Mouse (Mus musculus) right cerebral cortex, postnatal 4 days (tissue): ENCODE measurements around the gene Best3.
A peak's percentile ranks its signal among the peaks of the same experiment; 100 is the strongest.
"Not testable (repeated sequence)": the region's sequence is repeated elsewhere in the genome, so short reads cannot be mapped to it uniquely, and the experiment has no call there.

ENCODE experiments used
- DNase-seq: peaks from one replicate; pipeline ENCODE4 v3.0.0-alpha.2; 2022

The Best3 gene

GRCm38 (mm10) chr10:116980273-116980672 is 5.8 kb upstream of the Best3 start:
- no peak for DNase-seq

DNA sequence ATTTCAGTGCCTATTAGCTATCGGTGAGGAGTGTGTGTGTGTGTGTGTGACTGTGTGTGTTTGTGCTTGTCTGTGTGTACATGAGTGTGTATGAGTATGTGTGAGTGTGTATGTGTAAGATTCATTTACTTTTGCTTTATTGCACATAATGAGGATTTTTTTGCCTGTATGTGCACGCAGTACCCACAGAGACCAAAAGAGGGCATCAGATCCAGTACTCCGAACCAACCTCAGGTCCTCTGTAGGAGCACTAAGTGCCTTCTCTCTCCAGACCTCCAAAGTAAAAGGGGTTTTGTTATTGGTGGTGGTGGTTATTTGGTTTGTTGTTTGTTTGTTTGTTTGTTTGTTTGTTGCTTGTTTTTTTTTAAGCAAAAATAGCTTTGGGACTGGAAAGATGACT is 5.2 kb upstream of the Best3 start:
- DNase-seq, result peak; percentile 25

DNA sequence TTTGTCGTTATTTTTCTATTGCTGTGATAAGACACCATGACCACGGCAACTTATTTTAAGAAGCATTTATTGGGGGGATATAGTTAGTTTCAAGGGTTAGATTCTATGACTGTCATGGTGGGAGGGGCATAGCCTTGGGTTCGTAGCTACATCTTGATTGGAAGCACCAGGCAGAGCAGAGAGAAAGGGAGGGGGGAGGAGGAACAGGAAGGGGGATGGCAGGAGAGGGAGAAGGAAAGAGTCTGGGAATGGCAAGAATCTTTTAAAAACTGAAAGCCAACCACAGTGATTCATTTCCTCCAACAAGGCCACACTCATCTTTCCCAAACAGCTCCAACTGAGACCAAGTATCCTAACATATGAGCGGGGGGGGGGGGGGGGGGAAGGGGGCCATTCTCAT is 3.6 kb upstream of the Best3 start:
- DNase-seq, result no peak

GRCm38 (mm10) chr10:116984836-116985235 is 1.3 kb upstream of the Best3 start:
- DNase-seq, result no peak

DNA sequence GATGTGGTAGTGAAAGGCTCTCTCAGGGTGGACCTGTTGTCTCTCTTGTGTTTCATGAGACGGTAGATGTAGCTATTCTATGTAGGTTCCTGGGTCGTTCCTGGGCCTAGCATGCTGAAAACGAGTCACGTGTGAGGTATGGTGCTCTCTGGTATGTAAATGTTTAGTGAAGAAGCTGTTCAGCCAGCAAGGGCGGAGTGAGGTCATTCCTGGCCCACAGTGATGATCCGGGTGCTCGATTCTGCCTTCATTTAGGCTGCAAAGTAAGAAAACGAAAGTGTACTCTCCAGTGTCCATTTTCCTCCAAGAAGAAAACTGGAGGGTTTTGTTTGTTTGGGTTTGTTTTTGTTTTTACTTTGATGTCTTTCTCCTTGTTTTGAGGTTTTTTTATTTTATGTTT is 7.9 kb downstream of the Best3 start:
- DNase-seq, result no peak

DNA sequence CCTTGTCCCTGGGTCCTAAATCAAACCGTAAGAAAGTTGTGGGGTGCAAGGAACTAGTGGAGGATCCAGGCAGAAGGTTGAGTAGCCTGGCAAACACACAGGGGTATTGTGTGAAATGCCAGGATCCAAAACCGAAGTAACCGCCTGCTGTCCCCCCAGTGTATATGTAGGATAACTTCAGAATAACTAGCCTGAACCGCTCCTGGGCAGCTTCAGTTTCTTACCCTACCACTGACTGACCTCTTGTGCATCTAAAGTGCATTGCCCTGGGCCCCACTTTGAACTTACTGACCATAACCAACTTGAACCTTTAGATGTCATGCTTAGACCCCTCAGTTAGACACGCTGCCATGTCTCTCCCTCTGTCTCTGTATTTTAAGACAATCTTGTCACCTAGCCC is 9.0 kb downstream of the Best3 start:
- no peak for DNase-seq

DNA sequence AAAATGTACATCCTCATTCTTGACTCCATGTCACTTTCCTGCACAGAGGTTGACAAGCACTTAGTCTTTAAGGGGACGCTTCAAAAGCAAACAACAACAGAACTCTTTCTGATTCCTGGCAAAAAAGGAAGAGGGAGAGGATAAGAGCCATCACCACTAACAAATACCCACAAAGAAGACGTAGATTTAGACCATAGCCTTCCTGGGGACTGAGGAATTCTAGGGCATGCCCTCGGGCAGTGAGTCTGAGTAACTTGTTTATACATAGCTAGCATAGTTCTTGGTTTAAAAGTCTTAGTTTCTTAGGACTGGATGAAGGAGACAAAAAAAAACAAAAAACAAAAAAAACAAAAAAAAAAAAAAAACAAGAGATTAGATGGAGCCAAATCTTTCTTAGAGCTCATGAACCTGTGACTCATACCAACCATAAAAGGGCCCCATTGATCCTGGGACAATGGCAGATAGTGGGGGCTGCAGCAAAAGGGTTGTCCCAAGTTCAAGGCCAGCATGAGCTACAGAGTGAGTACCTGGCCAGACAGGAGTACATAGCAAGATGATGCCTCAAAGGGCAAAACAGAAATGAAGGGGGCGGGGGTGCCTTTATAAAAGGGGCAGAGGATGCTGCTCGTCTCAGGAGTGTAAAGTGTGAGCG is 9.6 kb downstream of the Best3 start:
- DNase-seq, result no peak

DNA sequence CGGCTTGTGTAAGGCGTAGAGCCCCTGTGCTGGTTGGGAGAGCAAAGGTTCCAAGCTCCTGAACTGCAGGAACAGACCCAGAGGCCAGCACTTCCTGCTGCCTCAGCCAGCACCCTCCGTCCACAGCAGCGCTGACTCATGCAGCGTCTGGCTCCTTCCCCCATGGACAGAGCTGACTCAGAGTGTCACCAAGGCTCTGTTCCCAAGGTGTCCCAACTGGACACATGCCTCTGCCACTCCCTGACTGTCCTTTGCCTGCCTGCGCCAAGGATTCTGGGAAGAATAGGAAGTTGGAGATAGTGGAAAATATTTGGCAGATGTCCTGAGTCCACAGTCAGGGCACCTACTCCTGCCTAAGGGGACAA is 10.1 kb downstream of the Best3 start:
- DNase-seq, result no peak

GRCm38 (mm10) chr10:116998716-116999455 is 12.8 kb downstream of the Best3 start:
- DNase-seq, result no peak

GRCm38 (mm10) chr10:117000975-117001374 is 14.9 kb downstream of the Best3 start:
- DNase-seq, result no peak

DNA sequence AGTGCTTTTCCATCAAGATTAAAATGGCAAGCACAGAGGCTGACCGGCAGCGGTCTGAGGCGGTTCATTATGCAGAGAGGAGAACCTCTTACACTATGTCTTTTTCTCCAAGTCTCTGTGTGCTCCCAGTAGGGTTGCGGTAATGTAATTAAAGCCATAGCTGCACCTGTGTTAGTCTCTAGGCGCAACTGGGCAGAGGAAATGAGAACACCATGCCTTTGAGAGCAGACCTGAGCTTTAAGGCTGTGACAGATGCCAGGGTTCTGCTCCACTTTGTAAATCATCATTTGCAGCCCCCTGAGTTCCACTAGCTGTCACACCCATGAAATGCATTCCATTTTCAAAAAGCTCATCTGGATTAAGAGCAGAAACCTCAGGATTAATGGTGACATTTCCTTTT is 18.6 kb downstream of the Best3 start:
- DNase-seq, result no peak

DNA sequence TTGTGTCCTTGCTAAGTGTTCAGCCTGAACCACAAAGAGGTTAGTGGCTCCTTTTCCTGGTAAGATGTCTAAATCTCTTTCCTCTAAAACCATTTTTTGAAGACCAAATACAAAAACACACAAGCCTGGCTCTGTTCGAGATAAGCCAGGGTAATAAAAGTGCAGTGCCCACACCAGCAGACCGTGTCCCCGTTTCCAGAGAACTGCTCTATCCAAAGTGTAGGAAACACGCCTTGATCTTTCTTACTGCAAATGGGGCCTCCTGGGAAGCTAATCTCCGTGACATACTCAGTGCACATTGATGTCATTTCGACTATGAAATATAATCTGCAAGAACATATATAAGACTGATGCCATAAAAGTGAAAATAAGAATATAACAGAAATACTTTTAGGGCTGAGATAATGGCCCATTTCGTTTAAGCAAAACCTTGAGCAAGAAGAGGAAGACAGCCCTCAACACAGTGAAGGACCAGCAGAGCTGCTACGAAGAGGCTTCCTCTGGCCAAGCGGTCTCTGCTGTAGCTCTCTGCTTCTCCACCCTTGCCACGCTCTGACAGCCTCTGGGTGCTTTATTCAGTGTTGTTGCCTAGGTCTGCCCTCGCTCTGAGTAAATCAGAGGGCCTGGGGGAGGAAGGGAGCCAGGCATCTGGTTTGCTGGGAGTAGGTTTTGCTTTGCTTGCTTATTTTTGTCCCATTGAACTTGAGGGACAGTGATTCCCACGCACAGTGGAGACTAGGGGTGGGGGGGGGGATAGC is 19.8 kb downstream of the Best3 start:
- DNase-seq, result no peak

DNA sequence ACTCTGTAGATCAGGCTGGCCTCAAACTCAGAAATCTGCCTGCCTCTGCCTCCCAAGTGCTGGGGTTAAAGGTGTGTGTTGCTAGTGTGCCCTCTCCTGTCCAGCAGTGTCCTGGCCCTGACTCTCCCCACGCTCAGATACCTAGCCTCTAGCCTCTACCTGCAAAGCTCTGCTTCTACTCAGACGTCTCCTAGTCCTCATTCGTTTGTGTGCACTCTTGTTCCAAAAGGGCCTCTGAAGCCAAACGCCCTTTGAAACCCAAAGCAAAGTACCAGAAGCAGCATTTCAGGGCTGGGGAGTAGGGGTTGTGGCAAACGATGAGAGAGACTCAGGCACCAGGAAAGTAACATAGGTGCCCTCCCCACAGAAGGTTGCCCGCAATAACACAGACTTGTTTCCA is 23.6 kb downstream of the Best3 start:
- DNase-seq, result no peak

DNA sequence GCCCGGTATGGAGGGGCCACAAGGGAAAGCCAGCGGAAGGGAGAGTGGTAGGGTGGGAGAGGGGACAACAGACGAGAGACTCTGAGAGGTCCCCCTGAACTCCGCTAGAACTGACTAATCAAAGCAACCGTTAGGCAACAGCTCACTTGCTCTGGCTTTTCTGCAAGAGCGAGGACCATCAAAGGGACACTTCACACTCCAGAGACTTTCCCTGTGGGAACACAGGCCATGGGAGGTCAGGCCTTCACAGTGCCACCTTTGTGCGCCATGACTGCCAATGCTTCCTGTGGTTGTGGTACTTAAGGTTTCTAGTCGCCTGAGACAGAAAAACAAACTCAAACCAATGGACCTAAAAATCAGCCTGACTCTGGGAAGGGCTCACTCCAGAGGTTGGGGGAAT is 24.9 kb downstream of the Best3 start:
- no peak for DNase-seq

GRCm38 (mm10) chr10:117013689-117014390 is 27.7 kb downstream of the Best3 start:
- DNase-seq, result no peak

DNA sequence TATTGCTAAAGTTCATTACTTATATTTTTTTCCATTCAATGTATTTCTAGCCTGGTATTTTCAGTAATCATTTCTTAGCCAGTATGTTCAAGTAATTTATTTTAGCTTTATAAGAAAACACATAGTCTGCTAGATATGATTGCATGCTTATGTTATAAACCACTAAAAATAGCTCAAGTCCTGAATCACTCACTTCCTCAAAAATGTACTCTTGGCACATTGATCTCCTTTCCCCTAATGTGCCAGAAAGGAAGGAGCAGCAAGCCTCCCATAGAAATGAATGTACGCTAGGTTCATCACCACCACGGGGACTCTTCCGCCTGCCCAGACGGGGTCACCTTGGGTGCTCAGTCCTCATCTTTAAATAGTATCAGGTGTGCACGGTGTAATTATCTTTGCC is 28.5 kb downstream of the Best3 start:
- no peak for DNase-seq

DNA sequence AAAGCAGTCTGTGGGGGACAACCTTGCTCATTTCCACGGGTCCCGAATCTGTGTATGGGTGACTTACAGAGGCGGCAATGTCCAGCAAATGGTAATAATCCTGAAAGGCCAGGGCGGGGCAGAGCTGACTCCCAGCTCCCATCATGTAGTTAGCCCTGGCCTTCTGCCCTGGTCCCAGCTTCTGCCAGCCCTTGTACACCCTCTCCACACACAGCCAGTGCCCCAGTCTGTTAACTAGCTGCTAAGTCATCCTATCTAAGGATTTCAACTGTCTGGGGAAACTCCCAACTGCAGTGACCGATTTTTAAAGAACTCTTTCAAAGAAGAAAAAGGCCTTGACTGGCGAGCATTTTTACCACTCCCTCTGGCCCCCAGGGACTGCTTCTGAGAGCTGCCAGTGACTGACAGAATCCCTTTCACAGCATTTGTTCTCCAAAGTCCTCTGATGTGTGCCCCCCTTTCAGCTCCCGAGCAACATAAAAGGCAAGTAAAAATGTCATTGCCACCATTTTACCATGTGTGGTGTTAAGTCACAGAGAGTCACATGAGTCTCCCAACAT is 32.2 kb downstream of the Best3 start:
- DNase-seq, result peak; percentile 13

DNA sequence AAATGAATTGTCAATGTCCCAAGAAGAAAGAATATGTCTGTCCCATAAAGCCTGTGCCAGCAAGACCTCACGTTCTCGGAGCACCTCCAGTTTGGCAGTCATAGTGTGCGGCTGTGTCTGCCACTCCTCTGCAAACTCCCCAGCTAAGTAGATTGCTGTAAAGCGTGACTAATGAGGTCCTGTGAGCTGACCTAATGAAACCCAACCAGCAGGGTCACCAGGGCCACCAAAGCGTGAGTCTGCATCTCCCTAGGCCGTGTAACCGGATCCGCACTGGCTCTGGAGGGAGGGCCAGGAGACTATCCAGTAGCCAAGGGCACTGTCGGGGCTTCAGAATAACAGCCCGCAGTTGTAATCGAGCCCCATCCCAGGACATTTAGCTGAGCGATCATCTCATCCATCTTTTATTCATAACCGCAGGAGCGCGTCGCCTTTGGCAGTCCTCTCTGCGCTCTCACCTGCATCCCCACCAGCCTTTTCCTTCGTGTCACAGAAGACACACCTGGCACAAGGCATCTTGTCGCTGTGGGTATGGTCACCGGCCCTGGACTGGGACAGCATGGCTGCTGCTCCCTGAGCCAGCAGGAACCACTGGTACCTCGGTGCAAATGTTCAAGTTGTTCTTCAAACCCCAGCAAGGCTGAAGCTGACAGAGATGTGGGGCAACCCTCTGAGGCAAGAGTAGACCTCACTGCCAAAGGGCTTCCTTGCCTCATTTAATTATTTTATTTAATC is 35.1 kb downstream of the Best3 start:
- DNase-seq, result no peak

- DNase-seq, result no peak
Measured at GRCm38 (mm10) chr10:117023693-117024092, 37.6 kb downstream of the Best3 start.

DNA sequence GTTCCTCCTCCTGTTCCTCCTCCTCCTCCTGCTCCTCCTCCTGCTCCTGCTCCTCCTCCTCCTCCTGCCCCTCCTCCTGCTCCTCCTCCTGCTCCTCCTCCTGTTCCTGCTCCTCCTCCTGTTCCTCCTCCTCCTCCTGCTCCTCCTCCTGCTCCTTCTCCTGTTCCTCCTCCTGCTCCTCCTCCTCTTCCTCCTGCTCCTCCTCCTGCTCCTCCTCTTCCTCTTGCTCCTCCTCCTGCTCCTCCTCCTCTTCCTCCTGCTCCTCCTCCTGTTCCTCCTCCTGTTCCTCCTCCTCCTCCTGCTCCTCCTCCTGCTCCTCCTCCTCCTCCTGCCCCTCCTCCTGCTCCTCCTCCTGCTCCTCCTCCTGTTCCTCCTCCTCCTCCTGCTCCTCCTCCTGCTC is 39.7 kb downstream of the Best3 start:
- DNase-seq, result not testable (repeated sequence)

DNA sequence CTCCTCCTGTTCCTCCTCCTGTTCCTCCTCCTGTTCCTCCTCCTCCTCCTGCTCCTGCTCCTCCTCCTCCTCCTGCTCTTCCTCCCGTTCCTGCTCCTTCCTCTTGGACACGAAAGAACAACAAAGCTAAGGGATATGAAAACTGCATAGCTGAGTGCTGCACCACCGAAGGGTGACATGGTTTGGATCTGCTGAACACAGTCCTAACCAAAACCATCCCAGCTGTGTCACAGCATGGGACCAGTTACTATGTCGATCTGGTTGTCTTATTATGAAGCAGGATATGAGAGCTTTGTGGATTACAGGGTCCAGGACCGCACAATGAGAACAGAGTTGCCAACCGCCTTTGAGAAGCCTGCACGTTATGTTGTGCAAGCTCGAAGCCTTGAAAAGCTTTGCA is 40.1 kb downstream of the Best3 start:
- DNase-seq, result no peak

GRCm38 (mm10) chr10:117031160-117031559 is 45.0 kb downstream of the Best3 start:
- no peak for DNase-seq
